Mouse (Mus musculus) cerebellum, postnatal 36 days (tissue): ENCODE results near the gene Cenpm.

ENCODE experiments used
- DNase-seq, 2 experiments: peaks; one replicate each; pipeline ENCODE4 v3.0.0; 2021 to 2022; ENCODE audit warnings: mixed read lengths in 2 of 2

Cenpm gene

DNA sequence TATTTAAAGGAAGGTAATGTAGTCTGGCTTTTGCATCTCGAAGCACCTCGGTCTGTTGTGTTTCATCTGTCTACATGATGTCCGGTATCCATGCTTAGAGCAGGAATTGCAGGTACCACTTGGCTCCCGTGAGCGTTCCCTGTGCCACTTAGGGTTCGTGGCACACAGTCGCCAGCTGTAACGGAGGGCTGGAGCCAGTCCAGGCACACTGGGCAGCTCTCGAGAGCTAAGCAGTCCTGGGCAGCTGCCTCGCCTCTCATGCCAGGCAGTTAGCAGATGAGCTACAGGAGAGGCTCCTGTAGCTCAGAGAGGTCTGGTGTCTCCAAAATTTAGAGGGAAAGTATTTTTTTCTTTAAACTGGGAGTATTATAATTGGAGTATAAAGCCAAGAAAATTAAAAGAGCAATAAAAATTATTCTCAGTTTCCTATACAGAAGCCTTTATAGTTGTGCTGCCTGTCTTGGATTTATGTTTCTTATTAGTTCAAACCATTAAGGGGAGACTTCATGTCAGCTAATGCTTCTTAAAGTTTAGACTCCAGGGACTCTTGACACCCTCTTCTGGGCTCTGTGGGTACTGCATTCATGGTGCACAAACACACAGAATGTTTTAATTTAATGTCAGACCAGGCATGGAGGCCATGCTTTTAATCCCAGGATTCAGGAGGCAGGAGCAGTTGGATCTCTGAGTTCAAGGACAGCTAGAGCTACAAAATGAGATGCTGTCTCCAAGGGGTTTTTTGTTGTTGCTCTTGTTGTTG, 55.9 kb downstream of the Cenpm start:
- peak; percentile 39 to 52 for DNase-seq

DNA sequence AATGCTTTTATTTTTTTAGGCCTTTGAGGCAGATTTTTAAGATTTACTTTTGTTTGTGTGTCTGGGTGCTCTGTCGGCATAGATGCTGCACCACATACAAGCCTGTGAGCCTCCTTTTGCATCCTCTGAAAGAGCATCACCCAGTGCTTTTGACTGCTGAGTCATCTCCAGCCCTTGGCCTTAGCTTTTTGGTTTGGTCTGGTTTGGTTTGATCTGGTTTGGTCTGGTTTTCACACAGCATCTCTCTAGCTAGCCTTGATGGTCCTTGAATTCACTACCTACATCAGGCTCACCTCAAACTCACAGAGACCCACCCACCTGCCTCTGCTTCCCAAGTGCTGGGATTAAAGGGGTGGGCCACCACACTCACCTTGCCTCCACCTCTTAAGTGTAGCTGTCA, 56.6 kb downstream of the Cenpm start:
- DNase-seq, result no peak

DNA sequence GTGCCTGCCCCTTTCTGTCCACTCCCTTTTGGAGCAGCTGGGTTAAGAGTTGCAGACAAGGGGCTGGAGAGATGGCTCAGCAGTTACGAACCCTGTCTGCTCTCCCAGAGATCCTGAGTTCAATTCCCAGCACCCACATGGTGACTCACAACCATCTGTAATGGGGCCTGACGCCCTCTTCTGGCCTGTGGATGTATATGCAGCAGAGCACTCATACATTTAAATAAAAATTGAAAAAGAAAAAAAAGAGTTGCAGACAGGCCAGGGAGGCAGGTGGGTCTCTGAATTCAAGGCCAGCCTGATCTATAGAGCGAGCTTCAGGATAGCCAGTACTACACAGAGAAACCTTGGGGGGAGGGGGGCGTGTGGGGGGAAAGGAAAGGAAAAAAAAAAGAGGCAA, 57.1 kb downstream of the Cenpm start:
- no peak for DNase-seq

DNA sequence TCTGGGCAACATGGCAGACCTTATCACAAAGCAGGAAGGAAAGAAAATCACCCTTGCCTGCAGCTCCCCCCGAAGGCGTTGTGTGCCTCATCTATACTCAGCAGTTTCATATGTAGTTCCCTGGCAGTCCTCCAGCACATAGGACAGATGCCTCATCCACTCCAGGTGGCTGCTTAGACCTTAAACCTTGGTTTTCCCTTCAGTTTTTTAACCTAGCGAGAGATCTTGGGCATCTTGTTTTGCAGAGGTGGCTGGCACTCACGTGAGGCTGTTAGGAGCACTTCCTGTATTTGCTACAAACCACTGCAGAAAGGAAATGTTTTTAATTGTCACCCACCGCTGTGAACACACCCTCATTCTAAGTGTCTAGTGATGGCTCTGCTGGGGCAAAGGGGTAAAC, 57.6 kb downstream of the Cenpm start:
- DNase-seq, result no peak

DNA sequence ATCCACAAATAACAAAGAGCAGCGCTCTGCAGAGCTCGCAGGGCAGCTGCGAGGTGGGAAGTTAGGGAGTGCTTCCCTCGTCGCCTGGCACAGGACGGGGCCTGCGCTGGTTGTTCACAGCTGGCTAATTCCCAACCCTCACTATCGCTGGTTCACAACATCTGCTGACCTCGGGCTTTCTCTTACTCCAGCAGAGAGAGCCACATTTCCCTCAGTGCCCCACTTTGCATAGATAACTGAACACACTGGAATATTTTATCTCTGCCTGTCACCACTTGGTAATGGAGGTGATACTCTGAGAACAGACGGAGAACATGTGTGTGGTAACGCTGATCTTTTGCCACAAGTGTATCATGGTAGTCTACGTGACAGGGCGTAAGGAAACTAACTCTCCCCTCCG, 58.4 kb downstream of the Cenpm start:
- DNase-seq, result no peak

DNA sequence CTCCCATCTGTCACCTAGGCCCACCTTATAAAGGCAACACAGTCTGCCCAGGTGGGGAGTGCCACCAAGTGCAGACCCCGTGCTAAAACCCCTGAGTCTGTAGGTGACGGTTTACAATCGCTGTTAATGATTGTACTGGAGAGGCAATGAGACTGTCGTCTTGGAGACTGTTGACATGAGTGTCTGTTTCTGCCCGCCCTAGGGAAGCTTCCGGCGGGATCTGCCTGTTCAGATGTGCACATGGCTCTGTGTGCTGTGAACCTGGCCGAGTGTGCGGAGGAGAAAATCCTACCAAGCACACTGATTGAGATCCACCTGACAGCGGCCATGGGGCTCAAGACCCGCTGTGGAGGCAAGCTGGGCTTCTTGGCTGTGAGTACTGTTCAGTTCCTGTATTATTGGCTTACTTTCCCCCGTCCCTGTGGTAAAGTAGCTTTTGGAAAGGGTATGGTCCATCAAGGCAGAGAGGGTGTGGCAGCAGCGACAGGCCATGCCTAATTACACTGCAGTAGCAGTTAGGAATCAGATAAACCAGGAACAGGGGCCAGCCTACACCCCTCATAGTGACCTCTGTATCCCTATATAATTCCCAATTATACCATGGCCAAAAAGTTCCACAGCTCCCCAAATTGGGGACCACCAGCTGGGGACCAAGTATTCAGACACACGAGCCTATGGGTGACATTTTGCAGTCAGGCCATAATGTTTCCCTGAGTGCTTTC, 59.3 kb downstream of the Cenpm start:
- no peak for DNase-seq

DNA sequence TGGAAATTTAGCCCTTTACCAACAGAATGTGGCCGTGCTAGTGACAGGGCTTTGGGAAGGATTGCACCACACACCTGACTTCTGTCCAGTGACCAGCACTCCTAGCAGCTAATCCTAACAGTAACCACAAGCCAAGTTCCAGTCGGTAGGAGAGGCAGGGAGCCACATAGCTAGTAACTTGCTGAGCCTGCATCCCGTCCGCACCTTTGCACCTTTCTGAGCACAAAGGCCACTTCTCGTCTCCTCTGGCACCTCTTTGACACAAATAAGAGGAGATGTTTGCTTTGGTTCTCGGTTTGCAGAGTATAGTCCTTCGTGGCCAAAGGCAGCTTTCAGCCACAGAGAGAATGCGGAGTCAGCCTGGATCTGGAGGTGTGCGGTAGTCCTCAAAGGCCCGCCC, 59.9 kb downstream of the Cenpm start:
- no peak for DNase-seq

DNA sequence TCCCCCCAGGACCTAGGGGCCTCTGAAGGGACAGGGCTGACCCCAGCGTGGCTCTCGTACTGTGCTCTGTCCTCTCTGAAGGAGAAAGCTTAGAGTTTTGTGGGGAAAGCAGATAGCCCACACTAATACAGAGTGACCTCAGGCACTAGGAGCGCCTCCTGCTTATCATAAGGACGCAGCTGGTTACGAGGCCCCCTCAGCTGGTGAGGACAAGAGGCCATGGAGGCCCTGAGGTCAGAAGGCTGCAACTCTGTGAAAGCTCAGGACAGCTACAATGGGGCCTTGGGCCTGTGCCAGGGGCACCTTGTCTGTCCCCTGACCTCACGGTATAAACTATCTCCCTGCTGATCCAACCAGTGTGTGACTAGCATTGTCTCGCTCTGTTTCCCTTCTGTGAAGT, 60.4 kb downstream of the Cenpm start:
- no peak for DNase-seq
